Comparison of ENCODE assay signal across 8 mouse cellular contexts in genomic region chr11:120348684-120349370, GRCm38 (mm10). TPM values are rescaled to one million over a fixed set of nuclear protein-coding genes. Genes with fewer than 3 reads are reported as not detected.
DNase-seq lines count a peak whose midpoint lies in the region; ATAC-seq and TF ChIP-seq lines count a peak whose summit lies in the region.

No protein-coding gene starts in this region.

- intact Hi-C loops in heart, postnatal 10 days (cut with DNase I) = loop anchor here (2.0 kb wide), 1 partner anchor 116 kb away; the partner anchor contains the start of gene Bahcc1
- intact Hi-C loops in left cerebral cortex, postnatal 4 days (cut with DNase I) = loop anchor here (5.0 kb wide), 1 partner anchor 112 kb away; no protein-coding TSS in a partner anchor

- no peak for TF ChIP-seq CTCF in E14TG2a.4 (conservative IDR thresholded peaks at IDR 0.05; ENCODE audit: low read length)

- H3K27ac ChIP-seq in embryonic facial prominence, embryonic 12.5 days = peak overlapping the region; percentile 100

- H3K36me3 ChIP-seq in E14TG2a.4 (ENCODE audit: insufficient read depth, low read length) = peaks cover 23% of the 10 kb centered on the region
- peaks cover 16% of the 10 kb centered on the region for H3K36me3 ChIP-seq in embryonic facial prominence, embryonic 12.5 days
- peaks cover 42% of the 10 kb centered on the region for H3K36me3 ChIP-seq in megakaryocyte, embryonic 14.5 days (replicated peaks; ENCODE audit: low read length)

- H3K9me3 ChIP-seq in E14TG2a.4 (ENCODE audit: low read length) = peaks cover 33% of the 10 kb centered on the region
- H3K9me3 ChIP-seq in embryonic facial prominence, embryonic 12.5 days = no peaks in the 10 kb centered on the region
- no peaks in the 10 kb centered on the region for H3K9me3 ChIP-seq in megakaryocyte, embryonic 14.5 days

- H3K9ac ChIP-seq in embryonic facial prominence, embryonic 12.5 days = peak overlapping the region; percentile 100

- H3K27me3 ChIP-seq in E14TG2a.4 (ENCODE audit: insufficient read depth, low read length) = 0 out of 2 replicates have a peak, but pooled peaks cover 3% of the 10 kb centered on the region
- no peaks in the 10 kb centered on the region for H3K27me3 ChIP-seq in embryonic facial prominence, embryonic 12.5 days
- H3K27me3 ChIP-seq in megakaryocyte, embryonic 14.5 days (replicated peaks) = no peaks in the 10 kb centered on the region

- DNase-seq in adrenal gland, adult 18-20 months (ENCODE audit: low spot score in 2 of 2) = peak; percentile 59 to 66
- peak; percentile 78 to 83 for DNase-seq in heart, postnatal 10 days
- peak; percentile 77 for DNase-seq in left cerebral cortex, postnatal 4 days
- peak; percentile 51 to 82 for DNase-seq in spleen, postnatal 4 days (ENCODE audit: low spot score in 2 of 2)

- H3K4me2 ChIP-seq in embryonic facial prominence, embryonic 12.5 days (replicated peaks) = peak overlapping the region; percentile 92

- WGBS in embryonic facial prominence, embryonic 12.5 days = 11% methylated on average over 50 of the region's 53 CpGs

- H3K4me3 ChIP-seq in E14TG2a.4 (replicated peaks; ENCODE audit: low read length) = peak overlapping the region; percentile 89
- peak overlapping the region; percentile 100 for H3K4me3 ChIP-seq in embryonic facial prominence, embryonic 12.5 days
- peak overlapping the region; percentile 98 for H3K4me3 ChIP-seq in megakaryocyte, embryonic 14.5 days (replicated peaks)

- H3K4me1 ChIP-seq in E14TG2a.4 (replicated peaks; ENCODE audit: low read depth, low read length) = peaks cover 43% of the 10 kb centered on the region
- peaks cover 34% of the 10 kb centered on the region for H3K4me1 ChIP-seq in embryonic facial prominence, embryonic 12.5 days
- H3K4me1 ChIP-seq in megakaryocyte, embryonic 14.5 days = peaks cover 56% of the 10 kb centered on the region

- peak; percentile 18; the same call in 1 of the 2 replicates for ATAC-seq in embryonic facial prominence, embryonic 12.5 days (ENCODE audit: insufficient number of reproducible peaks, insufficient read depth, low FRiP score, low TSS enrichment)
- ATAC-seq in activated CD4-positive, CD25-positive, alpha-beta regulatory T cell, adult 4 months = no peak

RNA-seq across cellular contexts. Expression of gene Actg1, which starts 0.5 kb away (rescaled TPM):
- total RNA-seq in adrenal gland, adult 18-20 months (2021) = 1,000 to 10,000 TPM in 1 of 2 experiments, 100 to 1,000 TPM in 1; 972 to 2,157 TPM
- 3,148 and 3,183 TPM in 2 replicates for polyA plus RNA-seq in embryonic facial prominence, embryonic 12.5 days (2016; fragmentation: Nextera tagmentation; extraction: Ambion mirVana)
- 100 to 1,000 TPM; 691 to 703 TPM for total RNA-seq in heart, postnatal 10 days (2021)
- 1,000 to 10,000 TPM; 3,514 to 3,537 TPM for total RNA-seq in left cerebral cortex, postnatal 4 days (2021)
- polyA plus RNA-seq in megakaryocyte, embryonic 14.5 days (2012; ENCODE audit: insufficient read depth, low replicate concordance) = 2,399 and 2,630 TPM in 2 replicates
- 1,000 to 10,000 TPM; 2,904 to 3,852 TPM for polyA plus RNA-seq in activated CD4-positive, CD25-positive, alpha-beta regulatory T cell, adult 4 months (2017; shearing (Covaris generic))

RNA-seq across cellular contexts. Expression of gene Fscn2, which starts 12.5 kb away (rescaled TPM):
- under 1 TPM in 1 of 2 experiments, not detected in 1; 0.33 TPM for total RNA-seq in adrenal gland, adult 18-20 months (2021)
- polyA plus RNA-seq in embryonic facial prominence, embryonic 12.5 days (2016; fragmentation: Nextera tagmentation; extraction: Ambion mirVana) = 0.61 and 0.78 TPM in 2 replicates
- not detected for total RNA-seq in heart, postnatal 10 days (2021)
- total RNA-seq in left cerebral cortex, postnatal 4 days (2021) = under 1 TPM; 0.42 to 0.44 TPM
- 1.7 and 3.0 TPM in 2 replicates for polyA plus RNA-seq in megakaryocyte, embryonic 14.5 days (2012; ENCODE audit: insufficient read depth, low replicate concordance)
- 1 to 10 TPM in 1 of 2 experiments, under 1 TPM in 1; 0.47 to 1.1 TPM for polyA plus RNA-seq in activated CD4-positive, CD25-positive, alpha-beta regulatory T cell, adult 4 months (2017; shearing (Covaris generic))

RNA-seq across cellular contexts. Expression of gene Faap100, which starts 29.7 kb away (rescaled TPM):
- total RNA-seq in adrenal gland, adult 18-20 months (2021) = 10 to 100 TPM; 15.1 to 19.7 TPM
- 44.6 and 48.3 TPM in 2 replicates for polyA plus RNA-seq in embryonic facial prominence, embryonic 12.5 days (2016; fragmentation: Nextera tagmentation; extraction: Ambion mirVana)
- 10 to 100 TPM; 21.3 to 24.3 TPM for total RNA-seq in heart, postnatal 10 days (2021)
- total RNA-seq in left cerebral cortex, postnatal 4 days (2021) = 100 to 1,000 TPM in 1 of 2 experiments, 10 to 100 TPM in 1; 94.5 to 100 TPM
- 12.4 and 19.3 TPM in 2 replicates for polyA plus RNA-seq in megakaryocyte, embryonic 14.5 days (2012; ENCODE audit: insufficient read depth, low replicate concordance)
- 10 to 100 TPM; 12.2 to 18.7 TPM for polyA plus RNA-seq in activated CD4-positive, CD25-positive, alpha-beta regulatory T cell, adult 4 months (2017; shearing (Covaris generic))
